Comparison of ENCODE assay signal across 9 mouse cellular contexts in the genomic region with DNA sequence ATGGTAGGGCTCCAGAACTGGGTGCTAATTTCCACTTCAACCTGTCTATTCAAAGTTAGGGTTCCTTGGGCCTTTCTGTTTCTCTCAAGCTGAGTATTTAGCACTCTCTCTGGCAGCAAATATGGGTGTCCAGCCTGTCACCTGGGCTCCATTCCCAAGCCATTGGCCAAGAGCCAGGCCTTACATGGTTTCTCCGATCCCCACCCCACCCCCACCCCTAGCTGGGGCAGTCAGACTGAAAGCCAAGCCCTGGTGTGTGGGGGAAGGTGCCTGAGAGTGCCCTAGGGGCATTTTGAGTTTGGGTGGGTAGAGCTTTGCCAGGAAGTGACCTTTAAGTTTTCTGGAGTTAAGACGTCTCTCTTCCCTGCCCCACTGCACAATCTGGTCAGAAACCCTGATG. TPM values are rescaled to one million over a fixed set of nuclear protein-coding genes. Genes with fewer than 3 reads are reported as not detected.
DNase-seq lines count a peak whose midpoint lies in the region; ATAC-seq lines count a peak whose summit lies in the region.
"Had no signal": no experiment of that assay in that cellular context is flagged by ENCODE, and none has a peak within 500 bp of the region (broad histone marks: within the 10 kb centered on the region; RNA-seq: fewer than 3 reads in every experiment).

No protein-coding gene starts in this region.

- H3K9ac ChIP-seq in lung, embryonic 16.5 days (ENCODE audit: low read length): no peak overlapping the region; the same call in 1 of the 2 replicates

- peak; percentile 18; the same call in 1 of the 2 replicates for ATAC-seq in lung, embryonic 16.5 days (ENCODE audit: low read depth)
- ATAC-seq in monocyte, adult 5-6 weeks (replicated peaks; ENCODE audit: insufficient number of reproducible peaks, low FRiP score, low TSS enrichment, poor library complexity, severe bottlenecking): no peak

- no peak for DNase-seq in lung, adult 18-20 months
- peak; percentile 77 for DNase-seq in gastrocnemius, postnatal 10 days
- DNase-seq in kidney, adult 11 months: peak; percentile 58
- DNase-seq in lung, postnatal 36 days: peak; percentile 50
- DNase-seq in frontal cortex, postnatal 14 days (ENCODE audit: low spot score in 2 of 2): no peak
- DNase-seq in spleen, postnatal 36 days (ENCODE audit: low spot score in 2 of 2): no peak

- peaks cover 14% of the 10 kb centered on the region for H3K4me1 ChIP-seq in lung, embryonic 16.5 days (replicated peaks; ENCODE audit: control insufficient read depth, insufficient read depth, low read length)

- no peaks in the 10 kb centered on the region for H3K9me3 ChIP-seq in lung, embryonic 16.5 days (ENCODE audit: control insufficient read depth, low read length)

- no peak overlapping the region for H3K4me3 ChIP-seq in lung, embryonic 16.5 days (ENCODE audit: low read length)

- H3K27ac ChIP-seq in lung, embryonic 16.5 days (ENCODE audit: low read length): no peak overlapping the region
- H3K27ac ChIP-seq: left cerebral cortex, adult 2 months had no signal

- WGBS in lung, embryonic 16.5 days: 16% methylated on average over 2 of the region's 2 CpGs

- H3K4me2 ChIP-seq in lung, embryonic 16.5 days (ENCODE audit: low read depth, low read length): no peak overlapping the region; the same call in 1 of the 2 replicates

- no peaks in the 10 kb centered on the region for H3K36me3 ChIP-seq in lung, embryonic 16.5 days (ENCODE audit: control insufficient read depth, insufficient read depth, low read length)

- H3K27me3 ChIP-seq in lung, embryonic 16.5 days (ENCODE audit: control insufficient read depth, insufficient read depth, low read depth, low read length): no peaks in the 10 kb centered on the region

RNA-seq across cellular contexts. Expression of gene Pde4a, which starts 19.2 kb away (rescaled TPM):
- polyA plus RNA-seq in lung, embryonic 16.5 days (2015; fragmentation: Nextera tagmentation; extraction: Ambion mirVana): 9.7 and 11.0 TPM in 2 replicates
- total RNA-seq in gastrocnemius, postnatal 10 days (2021): 10 to 100 TPM; 22.1 to 23.2 TPM
- 2.1 to 5.6 TPM (median 2.5 TPM) in 3 replicates for total RNA-seq in monocyte, adult 5-6 weeks (2017)

RNA-seq across cellular contexts. Expression of gene Cdc37, which starts 35.0 kb away (rescaled TPM):
- polyA plus RNA-seq in lung, embryonic 16.5 days (2015; fragmentation: Nextera tagmentation; extraction: Ambion mirVana): 265 and 301 TPM in 2 replicates
- 100 to 1,000 TPM; 138 to 151 TPM for total RNA-seq in gastrocnemius, postnatal 10 days (2021)
- total RNA-seq in monocyte, adult 5-6 weeks (2017): 174 to 287 TPM (median 193 TPM) in 3 replicates

RNA-seq across cellular contexts. Expression of gene Tyk2, which starts 53.7 kb away (rescaled TPM):
- polyA plus RNA-seq in lung, embryonic 16.5 days (2015; fragmentation: Nextera tagmentation; extraction: Ambion mirVana): 16.9 and 18.1 TPM in 2 replicates
- total RNA-seq in gastrocnemius, postnatal 10 days (2021): 1 to 10 TPM; 5.1 to 7.6 TPM
- 38.4 to 87.0 TPM (median 42.5 TPM) in 3 replicates for total RNA-seq in monocyte, adult 5-6 weeks (2017)

RNA-seq across cellular contexts. Expression of gene Keap1, which starts 54.4 kb away (rescaled TPM):
- polyA plus RNA-seq in lung, embryonic 16.5 days (2015; fragmentation: Nextera tagmentation; extraction: Ambion mirVana): 60.4 and 61.3 TPM in 2 replicates
- total RNA-seq in gastrocnemius, postnatal 10 days (2021): 10 to 100 TPM; 59.6 to 60.9 TPM
- 21.7 to 32.5 TPM (median 22.1 TPM) in 3 replicates for total RNA-seq in monocyte, adult 5-6 weeks (2017)

Comparison
In these comparisons a context has a peak if more than half of its experiments do, and no peak if none do; other contexts are left out.
1. DNase-seq: peak in gastrocnemius, postnatal 10 days (single experiment), kidney, adult 11 months (single experiment) and lung, postnatal 36 days (single experiment); none in lung, adult 18-20 months (0 of 2), frontal cortex, postnatal 14 days (0 of 2) and spleen, postnatal 36 days (0 of 2).